Mouse (Mus musculus) layer of hippocampus, postnatal 10 days (tissue): ENCODE measurements at regions not wholly inside any gene's neighbourhood (a gene's known extent, or its start where the extent isn't known, plus 50 kb on each side); places are given as distances from the start of the nearest gene placed in this dataset.
"Not testable (repeated sequence)": the region's sequence is repeated elsewhere in the genome, so short reads cannot be mapped to it uniquely, and the experiment has no call there.

Source experiments
- DNase-seq, 2 experiments: peaks; one replicate each; pipeline ENCODE4 v3.0.0; 2021; ENCODE audit warnings: low spot score in 2 of 2

DNA sequence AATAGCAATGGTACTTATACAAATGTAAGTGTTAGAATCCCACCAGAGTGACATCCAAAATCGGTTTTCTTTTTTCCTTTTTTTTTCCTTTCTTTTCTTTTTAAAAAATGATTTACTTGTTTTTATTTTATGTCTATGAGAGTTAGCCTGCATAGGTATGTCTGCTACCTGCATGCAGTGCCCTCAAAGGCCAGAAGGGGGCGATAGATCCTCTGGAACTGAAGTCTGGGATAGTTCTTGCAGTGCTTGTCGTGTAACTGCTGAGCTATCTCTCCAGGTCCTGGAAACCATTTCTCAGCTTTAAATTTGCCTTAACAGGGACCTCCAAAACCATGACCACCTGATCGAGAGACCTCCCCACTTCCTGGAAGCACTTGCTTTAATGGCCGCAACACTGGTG lies 93.8 kb downstream of the Defb7 start:
- DNase-seq: no peak

DNA sequence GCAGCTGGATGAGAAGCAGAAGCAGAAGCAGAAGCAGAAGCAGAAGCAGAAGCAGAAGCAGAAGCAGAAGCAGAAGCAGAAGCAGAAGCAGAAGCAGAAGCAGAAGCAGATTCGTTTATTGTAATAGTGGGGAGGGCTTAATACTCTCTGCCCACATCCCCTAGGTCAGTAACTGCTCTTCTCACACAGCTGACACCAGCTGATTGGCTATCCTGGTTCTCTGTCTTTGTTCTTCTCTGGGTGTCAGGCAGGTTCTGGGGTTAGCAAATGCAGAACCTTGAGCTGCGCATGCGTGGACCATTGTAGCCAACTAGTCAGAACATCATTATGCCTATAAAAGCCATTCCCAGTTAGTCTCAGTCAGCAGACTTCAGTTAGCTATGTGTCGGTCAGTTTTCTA lies 106.6 kb downstream of the Defb7 start:
- DNase-seq: not testable (repeated sequence)

DNA sequence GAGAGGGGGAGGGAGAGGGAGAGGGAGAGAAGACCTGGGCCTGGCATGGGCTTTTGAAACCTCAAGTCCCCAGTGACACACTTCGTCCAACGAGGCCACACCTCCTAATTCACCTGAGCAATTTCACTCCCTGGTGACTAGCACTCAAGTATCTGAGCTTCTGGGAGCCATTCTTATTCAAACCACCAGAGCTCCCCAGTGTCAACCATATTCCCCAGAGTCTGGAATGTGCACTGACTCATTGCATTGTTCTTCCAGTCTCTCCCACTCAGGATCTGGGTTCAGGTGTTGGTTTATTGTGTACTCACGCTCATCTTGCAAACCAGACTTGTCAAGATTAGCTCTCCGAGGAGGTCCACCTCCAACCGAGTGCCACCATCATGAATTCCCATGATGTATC lies 111.7 kb downstream of the Defb7 start:
- no peak for DNase-seq

DNA sequence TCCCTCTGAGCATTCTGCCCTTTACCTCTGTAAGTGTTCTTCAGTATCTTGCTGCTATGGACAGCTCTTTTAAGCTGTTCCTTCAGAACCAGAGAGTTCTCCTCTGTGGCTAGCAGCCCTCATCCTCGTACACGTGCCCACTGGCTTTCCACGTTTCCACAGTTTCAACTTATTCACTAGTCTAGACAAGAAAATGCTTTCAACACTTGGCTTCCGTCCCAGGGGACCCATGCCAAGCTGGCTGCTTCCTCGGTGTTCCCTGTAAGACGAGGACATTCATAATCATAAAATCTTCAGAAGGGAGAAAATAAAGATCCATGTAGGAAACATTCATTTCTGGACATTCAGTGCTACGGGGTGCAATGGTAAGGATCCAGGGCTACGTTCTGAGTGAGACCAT lies 101.9 kb upstream of the 4930467E23Rik start:
- DNase-seq: peak in 1 of 2 experiments; percentile 10

DNA sequence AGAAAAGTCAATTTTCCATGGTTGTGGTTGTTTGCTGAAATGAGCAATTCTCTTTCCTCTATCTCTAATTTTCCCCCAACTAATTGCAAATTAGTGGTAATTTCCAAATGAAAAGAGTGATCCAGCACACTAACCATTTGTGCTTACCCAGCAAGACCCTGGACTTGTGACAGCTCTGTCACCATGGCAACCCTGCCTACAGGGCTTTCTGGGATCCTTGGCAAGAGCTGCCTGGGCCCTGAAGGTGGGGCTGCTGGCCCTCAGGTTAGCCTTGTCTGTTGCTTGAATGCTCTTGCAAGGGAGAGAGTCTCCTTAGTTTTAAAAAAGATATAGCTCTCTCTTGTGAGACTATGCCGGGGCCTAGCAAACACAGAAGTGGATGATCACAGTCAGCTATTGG lies 80.8 kb upstream of the 4930467E23Rik start:
- not testable (repeated sequence) for DNase-seq
